Mouse (Mus musculus): ENCODE data around the gene Lhx3. TPM values are rescaled to one million over a fixed set of nuclear protein-coding genes. Genes with fewer than 3 reads are reported as not detected.

Gene Lhx3
- total RNA-seq (2021): not detected
- long read RNA-seq, experiment 1: 0 reads
- long read RNA-seq, experiment 2: 0 reads

DNA sequence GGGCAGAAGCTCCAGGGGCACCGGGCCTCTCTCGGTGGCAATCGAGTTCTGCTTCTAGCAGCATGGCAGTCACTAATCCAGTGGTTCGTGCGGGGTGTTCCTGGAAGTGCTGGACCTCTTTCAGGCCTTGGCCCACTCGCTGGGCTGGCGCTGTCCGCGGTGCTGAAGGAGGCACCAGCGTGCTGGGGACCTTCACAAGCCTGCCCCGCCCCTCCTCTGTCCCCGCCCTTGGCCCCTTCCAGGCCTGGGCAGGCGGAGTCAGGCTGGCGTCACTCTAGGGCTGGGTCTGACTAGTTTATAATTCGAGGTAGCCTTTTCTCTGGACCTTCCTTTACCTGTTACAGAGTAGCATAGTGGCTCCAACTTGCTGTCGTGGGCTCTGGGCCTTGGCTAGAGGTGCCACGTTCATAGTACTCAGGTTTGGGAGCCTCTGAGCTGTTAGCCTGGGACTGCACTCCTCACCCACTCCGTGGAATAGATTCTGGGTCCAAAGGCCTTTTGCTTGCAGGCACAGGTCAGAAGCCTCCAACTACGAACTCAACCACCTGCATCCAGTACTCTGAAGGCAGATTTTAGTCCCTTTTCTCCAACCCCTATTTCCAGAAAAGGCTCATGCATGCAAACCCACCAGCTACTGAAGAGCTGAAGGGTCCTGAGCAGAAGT, at the start of gene Lhx3:
TSS of gene Lhx3 (minus strand) at position 164 of the 664 bp plus-strand sequence.
- Histone ChIP-seq H3K4me3 (no peak within 1 kb of the TSS), H3K27ac (no peak within 1 kb of the TSS)
- peak; percentile 88 for DNase-seq
- intact Hi-C loops (cut with DNase I): no loop called here
- TF ChIP-seq CTCF (IDR thresholded peaks at IDR 0.05): no peak

DNA sequence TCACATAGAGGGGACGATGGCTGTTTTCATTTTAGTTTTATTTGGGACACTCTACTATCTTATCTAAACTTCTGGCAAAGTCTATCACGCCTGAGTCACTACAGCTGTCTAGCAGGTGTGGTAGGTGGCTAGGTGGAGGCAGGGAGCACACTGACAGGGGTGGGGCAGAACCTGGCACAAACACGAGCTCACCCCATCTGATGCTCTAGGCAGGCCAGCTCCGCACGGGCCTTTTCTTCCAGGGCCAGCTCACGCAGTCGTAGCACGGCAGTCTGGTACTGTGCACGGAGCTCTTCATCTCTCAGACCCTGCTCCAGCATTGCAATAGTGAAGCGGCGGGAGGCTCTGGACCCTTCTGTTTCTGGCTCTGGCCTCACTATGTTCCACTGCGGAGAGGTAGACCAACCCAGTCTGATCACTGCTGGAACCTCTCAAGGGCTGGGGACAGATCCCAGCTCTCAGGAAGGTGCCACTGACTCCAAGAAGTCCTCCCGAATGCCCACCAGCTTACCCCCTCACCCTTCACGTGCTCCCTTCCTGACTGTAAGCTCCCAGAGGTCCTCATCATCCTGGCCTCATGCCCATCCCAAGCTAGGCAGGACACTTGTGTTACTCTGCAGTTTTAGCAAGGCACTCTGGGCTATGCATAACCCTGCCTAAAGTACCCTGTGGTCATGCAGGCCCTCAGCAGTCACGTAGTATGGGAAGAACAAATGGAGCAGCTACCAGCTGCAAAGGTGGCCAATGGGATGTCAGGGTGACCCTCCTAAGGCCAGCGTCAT, 49.4 kb upstream of the Lhx3 start:
- no peak for DNase-seq
- intact Hi-C loops (cut with DNase I): no loop called here
- H3K27ac ChIP-seq: no peak overlapping the region
- no peak for TF ChIP-seq CTCF (IDR thresholded peaks at IDR 0.05)
- H3K4me3 ChIP-seq: no peak overlapping the region

DNA sequence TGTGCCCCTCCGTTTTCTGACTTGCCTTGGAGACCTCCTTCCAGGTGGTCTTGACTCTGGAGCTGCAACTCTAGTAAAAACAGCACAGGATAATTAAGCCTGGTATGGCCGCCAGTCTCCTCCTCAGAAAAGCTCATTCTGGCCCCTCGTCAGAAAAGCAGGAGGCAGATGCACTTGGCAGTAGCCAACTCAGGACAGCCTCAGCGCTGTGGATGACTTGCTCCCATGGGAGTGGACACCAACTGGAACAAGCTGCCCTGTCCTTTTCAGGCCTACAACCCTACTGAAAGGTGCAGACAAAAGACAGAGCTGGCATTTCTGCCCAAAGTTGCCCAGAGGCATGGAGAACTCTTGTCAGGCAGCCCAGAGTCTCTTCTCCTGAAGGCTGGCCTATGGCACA, 46.7 kb upstream of the Lhx3 start:
- Histone ChIP-seq H3K27ac (no peak overlapping the region), H3K4me3 (no peak overlapping the region)
- intact Hi-C loops (cut with DNase I): no loop called here
- TF ChIP-seq CTCF (IDR thresholded peaks at IDR 0.05): no peak
- DNase-seq: no peak

DNA sequence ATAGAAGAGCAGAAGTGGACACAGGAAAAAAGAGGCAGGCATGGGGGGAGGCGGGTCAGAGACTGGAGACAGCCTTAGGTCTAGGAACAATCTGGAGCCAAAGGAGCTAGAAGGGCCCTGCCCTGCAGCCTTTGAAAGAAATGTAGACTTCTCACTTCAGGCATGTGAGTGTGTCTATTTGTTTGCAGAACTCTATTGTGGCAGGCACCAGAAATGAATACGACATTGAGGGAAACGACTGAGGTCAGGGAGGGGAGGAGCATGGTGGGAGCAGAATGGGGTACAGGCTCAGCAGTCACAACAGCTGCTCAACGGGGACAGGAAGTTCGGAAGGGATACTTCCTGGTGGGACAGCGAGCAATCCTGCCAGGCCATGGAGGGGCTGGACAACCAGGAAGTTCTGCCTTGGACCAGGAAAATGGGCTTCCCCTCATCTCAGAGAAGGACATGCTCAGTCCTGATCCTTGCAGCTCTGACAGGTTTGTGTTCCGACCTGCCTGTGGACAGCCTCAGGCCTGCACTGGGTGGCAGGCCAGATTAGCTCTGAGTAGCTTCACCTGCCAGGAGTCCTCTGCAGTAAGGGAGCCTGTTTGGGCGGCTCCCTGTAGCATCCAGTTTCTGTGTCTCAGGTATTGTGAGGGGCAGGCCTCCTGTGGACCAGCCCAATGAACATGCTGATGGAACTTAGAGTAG, 44.6 kb upstream of the Lhx3 start:
- Histone ChIP-seq H3K27ac (no peak overlapping the region), H3K4me3 (no peak overlapping the region)
- no peak for DNase-seq
- TF ChIP-seq CTCF (IDR thresholded peaks at IDR 0.05): no peak
- intact Hi-C loops (cut with DNase I): no loop called here

DNA sequence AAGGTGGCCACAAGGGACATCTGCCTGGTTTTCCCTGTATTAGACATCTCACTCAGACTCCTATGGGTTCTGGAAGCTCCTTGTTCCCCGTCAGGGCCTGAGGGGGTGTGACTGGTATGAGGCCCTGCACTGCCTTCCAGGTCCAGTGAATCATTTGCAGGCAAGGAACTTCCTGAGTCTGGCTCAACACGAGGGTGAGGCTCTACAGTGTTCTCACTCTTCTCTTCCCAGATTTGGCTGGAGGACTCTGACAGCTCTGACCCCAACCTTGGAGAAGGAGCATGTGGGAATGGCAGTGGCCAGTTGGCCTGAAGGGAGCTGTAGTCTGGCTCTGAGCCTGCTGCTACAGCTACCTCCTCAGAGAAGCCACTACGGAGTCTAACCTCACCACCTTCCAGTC, 39.4 kb upstream of the Lhx3 start:
- intact Hi-C loops (cut with DNase I): no loop called here
- Histone ChIP-seq H3K27ac (no peak overlapping the region), H3K4me3 (no peak overlapping the region)
- DNase-seq: peak; percentile 36
- TF ChIP-seq CTCF (IDR thresholded peaks at IDR 0.05): no peak

DNA sequence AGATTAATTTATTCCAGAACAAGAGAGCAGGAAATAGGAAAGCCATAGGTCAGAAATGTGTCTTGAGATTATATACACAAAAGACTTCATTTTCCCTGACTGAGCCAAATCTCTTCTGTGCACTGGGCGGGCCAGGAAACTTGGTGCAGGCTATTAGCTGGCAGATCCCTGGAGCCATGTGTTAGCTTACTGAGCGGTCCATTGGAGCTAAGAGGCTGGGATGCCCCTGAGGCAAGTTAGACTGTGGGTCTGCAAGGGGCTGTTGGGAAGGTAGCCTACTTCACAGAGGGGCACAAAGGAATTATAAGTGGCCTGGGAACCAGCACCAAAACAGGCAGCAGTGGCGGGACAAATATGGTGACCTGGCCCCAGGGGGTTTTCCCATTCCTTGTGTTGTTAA, 32.8 kb upstream of the Lhx3 start:
- Histone ChIP-seq H3K4me3 (no peak overlapping the region), H3K27ac (no peak overlapping the region)
- TF ChIP-seq CTCF (IDR thresholded peaks at IDR 0.05): no peak
- DNase-seq: no peak
- intact Hi-C loops (cut with DNase I): no loop called here

DNA sequence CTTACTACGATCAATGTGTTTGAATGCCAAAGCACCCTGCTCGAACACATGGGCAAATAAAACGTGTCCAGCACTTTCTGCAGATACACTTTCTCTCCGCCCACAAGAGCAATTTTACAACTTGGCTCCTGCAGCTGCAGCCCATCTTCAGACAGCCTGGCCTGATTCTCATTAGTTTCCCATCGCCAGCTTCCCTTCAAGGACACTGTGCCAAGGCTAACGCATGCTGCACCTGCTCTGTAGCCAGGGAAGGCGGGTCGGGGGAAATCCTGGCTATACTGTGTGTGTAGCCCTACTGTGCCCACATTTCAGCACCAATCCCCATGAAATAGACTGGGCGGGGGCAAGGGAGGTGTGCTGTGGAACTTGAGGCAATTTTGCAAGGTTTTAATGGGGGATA, 32.2 kb upstream of the Lhx3 start:
- no peak for DNase-seq
- Histone ChIP-seq H3K4me3 (no peak overlapping the region), H3K27ac (no peak overlapping the region)
- intact Hi-C loops (cut with DNase I): no loop called here
- TF ChIP-seq CTCF (IDR thresholded peaks at IDR 0.05): no peak

DNA sequence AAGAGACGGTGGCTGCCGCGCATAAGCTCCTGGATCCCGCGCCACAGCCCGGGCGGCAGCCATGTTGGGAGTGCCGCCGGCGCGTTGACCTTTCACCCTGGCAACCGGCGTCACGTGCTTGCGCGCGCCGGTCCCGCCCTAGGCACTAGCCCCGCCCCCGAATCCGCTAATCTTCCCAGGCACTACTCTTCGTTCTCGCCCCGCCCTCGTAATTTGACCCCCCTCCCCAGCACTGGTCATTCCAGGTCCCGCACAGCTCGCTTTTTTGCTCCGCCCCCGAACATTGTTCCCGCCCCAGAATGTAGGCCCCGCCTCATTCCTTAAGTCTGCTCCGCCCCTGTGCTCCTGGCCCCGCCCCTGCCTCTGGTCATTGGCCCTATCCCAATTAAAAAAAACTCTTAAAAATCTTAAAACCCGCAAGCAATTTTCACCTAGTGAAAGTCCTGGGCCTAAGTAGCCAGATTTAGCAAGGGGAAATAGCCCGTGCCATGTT, 29.2 kb upstream of the Lhx3 start, which contains the start of gene Qsox2:
TSS of gene Qsox2 (minus strand) at position 236 of the 493 bp plus-strand sequence.
- intact Hi-C loops (cut with DNase I): no loop called here
- H3K27ac ChIP-seq: peak within 1 kb of the TSS; percentile 90
- no peak for TF ChIP-seq CTCF (IDR thresholded peaks at IDR 0.05)

DNA sequence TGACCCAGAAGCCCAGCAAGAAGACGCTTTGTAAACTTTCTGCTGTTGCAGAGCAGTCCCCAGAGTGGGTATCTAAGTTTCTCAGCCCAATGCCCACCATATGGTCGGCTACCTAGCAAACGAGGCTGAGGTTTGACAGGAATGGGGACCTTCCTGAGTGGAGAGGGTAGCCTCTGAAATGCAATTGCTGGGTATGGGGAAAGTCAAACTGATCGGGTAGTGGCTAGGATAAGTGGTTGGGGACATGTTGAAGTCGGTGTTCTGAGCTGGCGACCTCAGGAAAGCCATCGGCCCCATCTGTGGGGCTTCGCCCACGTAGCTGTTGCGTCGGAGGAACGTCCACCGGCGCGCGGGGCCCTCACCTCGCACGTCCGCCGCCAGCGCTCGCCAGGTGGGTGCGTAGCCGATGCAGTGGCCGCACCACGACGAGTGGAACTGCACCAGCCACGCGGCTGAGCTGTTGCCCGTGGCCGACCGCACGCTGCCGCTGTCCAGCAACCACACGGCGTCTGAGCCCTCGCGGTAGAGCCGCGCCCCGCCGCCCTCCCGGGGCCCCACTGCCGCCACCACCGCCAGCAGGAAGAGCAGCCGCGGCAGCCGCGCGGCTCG, 28.7 kb upstream of the Lhx3 start:
- H3K27ac ChIP-seq: peak overlapping the region; percentile 90
- peak overlapping the region; percentile 76 for H3K4me3 ChIP-seq
- DNase-seq: no peak
- TF ChIP-seq CTCF (IDR thresholded peaks at IDR 0.05): no peak
- intact Hi-C loops (cut with DNase I): no loop called here

More for the DNA sequence above, 29.2 kb upstream of the Lhx3 start, which contains the start of gene Qsox2:
- DNase-seq: peak; percentile 98
- H3K4me3 ChIP-seq: peak within 1 kb of the TSS; percentile 76

DNA sequence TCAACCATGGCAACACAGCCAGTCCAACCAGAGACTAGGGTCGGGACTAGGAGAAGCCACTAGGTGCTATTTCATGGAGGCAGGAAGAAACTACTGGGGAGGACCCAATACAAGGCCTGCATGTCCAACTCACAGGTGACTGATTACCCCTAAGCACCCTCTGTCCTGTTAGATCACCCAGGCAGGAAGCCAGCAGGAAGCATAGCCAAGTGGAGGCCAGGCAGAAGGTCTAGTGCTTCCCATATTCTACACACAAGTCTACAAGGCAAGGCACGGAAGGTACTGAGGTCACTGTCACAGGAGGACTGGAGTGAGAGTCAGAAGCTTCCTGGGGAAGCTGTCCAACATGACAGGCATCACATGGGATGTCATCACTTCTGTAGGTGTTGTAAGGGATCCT, 26.7 kb upstream of the Lhx3 start:
- no peak for DNase-seq
- Histone ChIP-seq H3K4me3 (no peak overlapping the region), H3K27ac (no peak overlapping the region)
- intact Hi-C loops (cut with DNase I): no loop called here
- no peak for TF ChIP-seq CTCF (IDR thresholded peaks at IDR 0.05)

DNA sequence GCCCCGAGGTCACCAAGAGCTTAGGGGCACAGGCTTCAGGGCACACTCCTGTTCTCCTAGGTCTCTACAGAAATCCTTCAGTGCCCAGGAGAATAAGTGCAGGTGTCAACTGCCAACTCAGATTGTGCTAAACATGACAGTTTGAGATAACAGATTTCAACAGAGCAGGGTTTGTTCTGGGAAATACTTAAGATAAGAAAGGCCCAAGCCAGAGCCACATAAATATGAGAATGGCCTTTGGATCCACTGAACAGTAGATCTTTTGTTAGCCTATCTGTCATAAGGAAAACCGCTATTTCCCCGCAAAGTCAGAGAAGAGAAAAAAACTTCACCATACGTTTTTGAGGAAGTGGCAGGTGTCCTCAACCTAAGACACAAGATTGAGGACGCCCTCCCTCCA, 26.2 kb upstream of the Lhx3 start:
- H3K27ac ChIP-seq: no peak overlapping the region
- no peak for DNase-seq
- TF ChIP-seq CTCF (IDR thresholded peaks at IDR 0.05): no peak
- no peak overlapping the region for H3K4me3 ChIP-seq
- intact Hi-C loops (cut with DNase I): no loop called here

DNA sequence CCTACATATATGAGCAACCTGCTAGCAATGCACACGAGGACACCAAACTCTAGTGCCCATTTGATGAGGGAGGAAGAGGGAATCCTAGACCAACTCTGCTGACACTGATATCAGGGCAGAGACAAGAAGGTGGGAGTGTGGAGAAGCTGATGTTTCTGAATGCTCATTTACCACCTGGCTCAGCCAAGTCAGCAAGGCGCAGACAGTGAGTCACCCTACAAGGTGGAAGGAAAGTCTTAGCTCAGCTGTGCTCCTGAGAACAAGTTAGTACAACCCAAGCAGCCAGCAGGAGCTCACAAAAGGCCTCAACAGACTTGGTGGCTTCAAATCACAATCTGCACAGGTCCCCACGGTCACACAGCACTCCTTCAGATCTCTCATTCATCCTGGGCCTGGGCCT, 23.3 kb upstream of the Lhx3 start:
- TF ChIP-seq CTCF (IDR thresholded peaks at IDR 0.05): no peak
- intact Hi-C loops (cut with DNase I): no loop called here

More for the DNA sequence above, 23.3 kb upstream of the Lhx3 start:
- no peak for DNase-seq
- H3K27ac ChIP-seq: no peak overlapping the region
- no peak overlapping the region for H3K4me3 ChIP-seq

Measured in gastrocnemius, adult 2 months (tissue).